Mouse (Mus musculus) adrenal gland, postnatal 25 days (tissue): ENCODE results near the gene Gspt1. TPM values are rescaled to one million over a fixed set of nuclear protein-coding genes. Genes with fewer than 3 reads are reported as not detected.
"Not testable (repeated sequence)": the region's sequence is repeated elsewhere in the genome, so short reads cannot be mapped to it uniquely, and the experiment has no call there.

Experiments
- DNase-seq: peaks from one replicate; pipeline ENCODE4 v3.0.0; 2021; ENCODE audit warnings: mixed read lengths
- long read RNA-seq: library from polyadenylated mRNA; stranded (forward); transcript quantifications from one replicate; pipeline ENCODE4 v2.0.0, GENCODE M21; 2021
- total RNA-seq: library from RNA; stranded (reverse); gene quantifications from 2 replicates; pipeline ENCODE4 v1.2.3, GENCODE M21; 2021

Gene Gspt1
- total RNA-seq: 131 and 177 TPM in 2 replicates
- long read RNA-seq, transcript Gspt1-205 (15 exons, 3,716 nt): minor isoform, 41 of 119 reads
- long read RNA-seq, transcript Gspt1-201 (15 exons, 2,898 nt): major isoform, 57 of 119 reads
- long read RNA-seq, partial matches to known transcripts: 15 of 119 reads
- long read RNA-seq, other reads (novel, unspliced or antisense): 5 of 119 reads

DNA sequence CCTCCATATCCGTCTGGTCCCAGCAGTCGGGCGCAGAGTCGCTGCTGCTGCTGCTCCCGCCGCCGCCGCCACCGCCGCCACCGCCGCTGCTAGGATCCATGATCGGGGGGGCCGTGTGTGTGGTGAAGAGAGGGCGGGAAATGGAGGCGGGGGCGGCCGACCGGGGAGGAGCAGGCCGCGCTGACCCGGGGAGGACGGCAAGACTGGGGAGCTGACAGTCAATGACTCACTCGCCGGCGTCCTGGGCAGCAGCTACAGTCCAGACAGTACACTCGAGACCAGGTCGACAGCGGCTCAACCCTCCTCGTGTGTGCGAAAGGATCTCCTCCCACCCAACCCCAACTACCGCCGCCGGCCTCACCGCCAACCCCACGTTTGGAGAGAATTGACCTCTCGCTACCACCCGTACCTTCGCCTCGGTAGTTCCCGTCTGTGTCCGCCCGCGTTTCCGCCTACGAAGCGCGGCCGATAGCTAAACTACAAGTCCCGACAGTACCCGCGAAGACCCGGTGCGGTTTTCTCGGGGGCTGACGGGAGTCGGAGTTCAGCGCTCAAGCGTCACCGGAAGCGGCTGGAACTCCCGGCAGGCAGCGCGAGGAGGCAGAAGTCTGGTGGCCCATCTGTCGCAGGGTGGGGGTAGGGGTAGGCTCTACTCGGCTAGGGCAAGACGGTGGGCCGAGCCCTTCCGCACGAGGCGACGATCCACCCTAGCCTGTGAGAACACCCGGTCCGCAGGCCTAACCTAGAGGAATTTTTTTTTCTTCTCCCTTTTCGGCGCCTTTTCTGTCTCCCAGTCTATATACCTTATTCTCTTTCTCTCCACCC lies at the start of gene Gspt1:
Gspt1 (minus strand) TSS at position 428 of the 825 bp plus-strand sequence.
- DNase-seq: peak; percentile 96

DNA sequence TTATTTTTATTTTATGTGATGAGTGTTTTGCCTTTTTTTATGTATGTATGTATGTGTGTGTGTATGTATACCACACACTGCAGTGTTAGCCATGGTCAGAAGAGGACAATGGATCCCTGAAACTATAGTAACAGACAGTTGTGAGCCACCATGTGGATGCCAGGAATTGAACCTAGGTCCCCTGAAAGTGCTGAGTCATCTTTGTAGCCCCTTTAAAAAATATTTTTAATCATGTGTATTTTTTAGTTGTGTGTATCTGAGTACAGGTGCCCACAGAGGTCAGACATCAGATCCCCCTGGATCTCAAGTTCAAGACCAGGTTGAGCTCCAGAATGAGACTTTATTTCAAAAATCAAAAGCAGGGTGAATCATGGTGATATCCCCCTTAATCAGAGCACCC lies 49.6 kb upstream of the Gspt1 start:
- no peak for DNase-seq

DNA sequence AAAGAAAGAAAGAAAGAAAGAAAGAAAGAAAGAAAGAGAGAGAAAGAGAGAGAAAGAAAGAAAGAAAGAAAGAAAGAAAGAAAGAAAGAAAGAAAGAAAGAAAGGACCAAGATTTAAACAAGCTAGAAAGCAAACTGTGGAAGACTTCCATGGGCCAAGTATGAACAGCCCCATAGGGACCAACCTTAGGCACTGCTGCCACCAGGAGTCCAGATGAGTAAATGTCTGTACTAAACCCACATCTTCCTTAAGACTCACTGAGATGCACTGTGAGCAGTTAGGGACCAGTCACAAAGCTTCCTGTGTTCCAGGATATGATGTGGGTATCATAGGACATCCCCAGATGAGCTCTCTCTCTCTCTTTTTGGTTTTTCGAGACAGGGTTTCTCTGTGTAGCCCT lies 43.6 kb upstream of the Gspt1 start:
- peak; percentile 22 for DNase-seq

DNA sequence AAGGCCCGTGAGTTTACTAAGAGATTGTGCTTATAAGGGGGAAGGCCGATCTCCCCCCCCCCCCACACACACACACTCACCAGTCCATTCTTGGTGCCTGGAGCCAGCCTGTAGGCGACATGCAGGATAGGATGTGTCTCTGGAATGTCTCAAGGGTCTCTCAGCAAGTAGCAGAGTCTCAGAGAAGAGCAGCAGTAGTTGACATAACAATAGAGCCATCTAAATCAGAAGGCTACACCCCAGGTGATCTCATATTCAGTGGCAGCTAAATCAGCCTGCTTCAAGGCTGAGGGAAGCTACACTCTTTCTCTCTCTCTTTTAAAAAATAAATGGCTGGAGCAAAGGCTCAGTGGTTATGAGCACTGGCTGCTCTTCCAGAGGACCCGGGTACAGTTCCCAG lies 41.5 kb upstream of the Gspt1 start:
- not testable (repeated sequence) for DNase-seq

DNA sequence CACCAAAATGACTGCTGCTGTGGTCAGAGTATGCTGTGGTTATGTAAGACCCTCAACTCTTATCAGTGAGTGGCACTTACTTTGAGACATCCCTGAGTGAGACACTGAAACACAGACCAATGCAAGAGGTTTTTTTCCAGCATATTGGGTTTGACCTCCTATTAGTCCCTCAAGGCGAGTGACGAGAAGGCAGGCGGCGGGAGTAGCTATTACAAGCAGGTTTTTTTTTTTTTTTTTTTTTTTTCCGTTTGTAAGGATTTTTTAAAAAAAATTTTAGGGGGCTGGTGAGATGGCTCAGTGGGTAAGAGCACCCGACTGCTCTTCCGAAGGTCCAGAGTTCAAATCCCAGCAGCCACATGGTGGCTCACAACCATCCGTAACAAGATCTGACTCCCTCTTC lies 34.7 kb upstream of the Gspt1 start:
- DNase-seq: not testable (repeated sequence)

DNA sequence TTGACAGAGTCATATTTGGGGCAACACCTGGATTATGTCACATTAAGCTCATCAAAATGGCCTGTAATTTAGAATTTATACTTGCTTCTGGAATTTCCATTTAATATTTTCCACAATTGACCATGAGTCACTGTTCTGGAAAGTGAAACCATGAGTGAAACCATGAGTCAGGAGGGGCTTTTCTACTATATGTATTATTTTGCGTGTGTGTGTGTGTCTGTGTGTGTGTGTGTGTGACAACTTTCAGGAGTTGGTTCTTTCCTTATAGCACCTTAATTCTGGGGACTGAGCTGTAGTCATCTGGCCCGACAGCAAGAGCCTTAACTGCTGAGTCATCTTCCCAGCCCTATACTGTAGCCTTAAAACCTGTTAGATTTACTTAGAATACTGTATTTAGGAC lies 31.8 kb upstream of the Gspt1 start:
- no peak for DNase-seq

DNA sequence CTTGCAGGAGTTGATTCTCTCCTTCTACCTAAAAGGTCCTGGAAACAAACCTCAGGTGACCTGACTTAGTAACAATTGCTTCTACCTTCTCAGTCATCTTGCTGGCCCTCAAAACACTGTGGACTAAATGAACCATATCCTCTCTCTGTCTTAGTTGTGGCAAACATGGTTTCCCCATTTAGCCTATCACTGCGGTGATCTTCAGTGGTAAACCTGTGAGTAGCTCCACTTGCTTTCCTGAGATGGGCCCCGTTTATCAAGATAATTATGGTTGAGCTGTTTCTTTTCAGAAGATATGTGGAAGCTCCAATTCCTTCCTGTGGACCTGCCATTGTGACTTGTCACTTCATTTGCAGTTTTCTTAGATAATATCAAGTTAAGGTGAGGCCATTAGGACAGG lies 30.8 kb upstream of the Gspt1 start:
- DNase-seq: no peak

DNA sequence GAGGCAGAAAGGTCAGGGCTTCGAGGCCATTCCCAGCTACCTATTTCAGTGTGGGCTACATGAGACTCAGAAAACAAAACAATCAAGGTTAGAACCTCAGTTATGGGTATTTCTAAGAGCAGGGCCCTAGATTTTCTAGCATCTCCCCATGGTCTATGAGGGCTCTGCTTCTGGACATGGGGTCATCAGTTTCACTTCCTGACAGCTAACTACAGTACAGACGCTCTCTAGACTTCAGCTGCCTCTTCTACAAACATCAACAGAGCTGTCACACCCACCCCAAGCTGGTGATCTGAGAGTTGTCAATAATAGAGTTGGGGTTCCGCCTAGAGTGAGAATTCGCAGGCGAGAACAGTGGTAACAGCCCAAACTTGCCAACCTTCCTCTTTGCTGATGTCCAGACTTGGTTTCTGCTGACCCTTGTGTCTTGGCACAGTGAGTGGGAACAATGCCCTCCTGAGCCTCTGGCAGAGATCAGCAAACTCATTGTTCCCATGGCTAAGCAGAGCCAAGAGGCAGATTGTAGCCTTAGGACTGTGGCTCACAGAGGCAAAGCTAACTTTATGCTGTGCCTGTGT lies 28.6 kb upstream of the Gspt1 start:
- DNase-seq: no peak

DNA sequence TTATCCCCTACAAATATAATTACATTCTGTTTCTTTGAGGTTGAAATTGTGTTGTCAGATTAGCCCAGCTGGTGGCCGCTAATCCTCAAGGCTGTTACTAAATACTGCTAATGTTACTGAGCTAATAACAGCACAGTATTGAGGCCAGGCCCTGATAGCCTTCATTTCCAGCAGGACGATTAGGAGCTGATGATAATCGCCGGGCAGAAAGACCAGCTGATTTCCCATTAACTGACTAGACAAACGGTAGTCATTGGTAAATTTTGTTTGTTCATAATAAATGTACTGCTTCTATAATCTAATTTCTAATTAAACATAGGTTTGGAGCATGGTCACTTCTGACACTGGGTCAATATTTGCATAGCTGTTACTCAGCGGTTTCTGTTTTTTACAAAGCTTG lies 24.7 kb upstream of the Gspt1 start:
- DNase-seq: no peak

DNA sequence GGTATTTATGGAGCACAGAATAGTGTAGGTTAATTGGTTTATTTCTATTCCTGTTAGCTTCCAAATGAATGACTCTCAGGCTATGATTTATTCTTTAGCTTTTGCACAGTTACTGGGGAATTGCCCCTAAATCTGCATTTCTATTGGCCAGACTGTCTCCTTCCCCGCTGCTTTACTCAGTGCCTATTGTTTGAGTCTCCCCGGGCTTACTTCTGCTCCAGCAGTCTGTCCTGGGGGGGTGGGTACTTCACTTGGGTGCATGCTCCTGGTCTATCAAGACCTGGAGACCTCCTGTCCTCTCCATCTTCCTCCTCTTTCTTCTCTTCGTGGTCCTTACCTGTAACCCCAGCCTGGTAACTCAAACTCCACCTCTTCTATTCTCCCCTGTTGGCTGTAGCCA lies 22.8 kb upstream of the Gspt1 start:
- no peak for DNase-seq

DNA sequence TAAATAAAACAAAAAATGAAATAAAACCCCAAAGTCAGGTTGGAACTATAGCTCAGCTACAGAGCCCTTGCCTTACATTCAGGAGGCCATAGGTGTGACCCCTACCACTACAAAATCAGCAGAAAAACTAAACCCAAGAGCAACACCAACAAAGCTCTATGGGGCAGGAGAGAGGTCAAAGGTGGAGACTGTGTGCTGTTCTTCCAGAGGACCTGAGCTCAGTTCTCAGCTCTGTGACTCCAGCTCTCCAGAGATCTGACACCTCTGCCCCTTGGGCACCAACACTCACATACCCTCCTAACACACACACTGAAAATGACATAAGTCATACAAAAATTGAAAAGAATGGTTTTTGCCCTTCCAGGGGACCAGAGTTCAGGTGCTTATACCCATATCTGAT lies 16.9 kb upstream of the Gspt1 start:
- no peak for DNase-seq

DNA sequence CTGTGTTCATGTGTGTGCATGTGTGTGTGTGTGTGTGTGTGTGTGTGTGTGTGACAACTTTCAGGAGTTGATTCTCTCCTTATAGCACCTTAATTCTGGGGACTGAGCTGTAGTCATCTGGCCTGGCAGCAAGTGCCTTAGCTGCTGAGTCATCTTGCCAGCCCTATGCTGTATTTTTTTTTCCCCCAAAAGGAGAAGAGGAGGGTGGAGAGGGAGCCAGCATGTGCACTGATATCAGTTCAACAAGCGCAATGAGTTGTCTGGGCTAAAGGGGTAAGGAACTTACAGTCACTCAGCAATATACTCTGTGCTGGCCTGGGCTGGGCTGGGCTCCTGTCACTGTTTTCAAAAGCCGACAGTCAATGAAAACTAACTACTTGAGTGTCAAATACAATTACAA lies 16.5 kb upstream of the Gspt1 start:
- DNase-seq: peak; percentile 2

DNA sequence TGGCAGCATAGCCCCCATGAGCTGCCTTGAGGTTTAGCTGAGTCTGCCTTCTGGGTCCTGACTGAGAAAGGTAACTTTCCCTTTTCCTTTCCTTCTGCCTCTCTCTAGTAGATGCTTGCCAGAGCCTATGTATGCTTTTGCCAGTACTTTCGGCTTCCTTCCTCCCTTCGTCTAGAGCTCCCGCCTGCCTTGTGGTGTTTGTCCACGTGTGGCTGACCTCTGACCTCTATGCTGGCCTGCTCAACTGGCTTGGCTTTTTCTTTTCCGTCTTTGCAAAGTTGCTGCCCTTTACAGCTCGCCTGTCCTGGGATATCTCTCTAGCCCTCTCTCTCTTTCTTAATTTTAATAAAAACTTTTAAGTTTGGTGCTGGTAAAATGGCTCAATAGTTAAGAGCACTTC lies 15.7 kb upstream of the Gspt1 start:
- DNase-seq: no peak

DNA sequence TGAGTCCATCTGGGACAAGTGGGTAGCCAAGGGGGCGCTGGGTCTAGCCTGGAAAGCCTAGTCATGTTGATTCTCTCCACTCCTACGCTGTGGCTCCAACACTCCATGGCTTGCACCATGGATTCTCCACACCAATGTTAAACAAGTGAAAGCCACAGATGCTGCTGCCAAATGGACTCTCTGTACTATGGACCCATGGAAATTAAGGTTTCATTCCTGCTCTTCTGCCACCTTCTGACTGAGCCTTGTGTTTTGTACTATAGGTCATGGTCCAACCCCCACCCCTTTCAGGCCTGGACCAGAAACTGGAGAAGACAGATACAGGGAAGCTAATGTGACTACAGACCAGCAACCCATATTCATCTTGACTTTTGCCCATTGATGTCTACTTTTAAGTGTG lies 12.4 kb upstream of the Gspt1 start:
- DNase-seq: no peak

DNA sequence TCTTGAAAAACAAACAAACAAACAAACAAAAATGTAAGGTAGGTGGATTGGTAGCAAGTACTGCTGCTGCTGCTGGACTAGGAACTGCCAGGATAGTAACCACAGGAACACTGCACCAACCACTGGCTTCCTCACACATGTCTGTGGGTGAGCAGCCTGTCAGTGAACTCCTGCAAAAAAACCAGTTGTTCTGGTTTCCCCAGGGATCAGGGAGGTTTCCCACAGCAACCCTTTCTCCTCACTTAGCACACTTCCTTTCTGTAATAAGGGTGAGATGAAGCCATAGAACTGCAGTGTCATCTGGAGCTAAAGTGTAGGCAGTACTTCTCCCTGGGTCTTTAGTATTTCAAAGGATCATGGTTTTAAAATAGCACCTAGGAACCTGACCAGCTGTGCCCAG lies 9.1 kb upstream of the Gspt1 start:
- no peak for DNase-seq

DNA sequence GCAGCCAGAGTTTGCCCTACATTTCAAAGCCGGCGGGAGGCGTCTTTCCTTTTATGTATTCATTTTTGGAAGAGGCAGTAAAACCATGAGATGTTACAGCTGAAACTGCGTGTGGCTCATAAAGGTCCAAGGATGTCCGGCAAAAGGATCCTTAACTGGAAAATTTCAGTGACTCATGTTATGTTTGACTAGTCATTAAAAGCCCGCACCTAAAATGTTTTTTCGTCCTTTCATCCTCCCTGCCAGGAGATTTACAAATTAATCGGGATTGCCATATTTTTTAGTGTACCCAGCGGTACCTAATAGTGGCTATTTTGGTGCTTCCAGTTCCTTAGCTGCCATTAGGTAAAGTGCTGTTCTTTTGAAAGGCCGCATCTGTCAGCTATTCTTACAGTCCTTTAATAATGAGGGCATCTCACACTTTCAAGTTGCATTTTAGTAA lies 619 bp upstream of the Gspt1 start:
- no peak for DNase-seq

DNA sequence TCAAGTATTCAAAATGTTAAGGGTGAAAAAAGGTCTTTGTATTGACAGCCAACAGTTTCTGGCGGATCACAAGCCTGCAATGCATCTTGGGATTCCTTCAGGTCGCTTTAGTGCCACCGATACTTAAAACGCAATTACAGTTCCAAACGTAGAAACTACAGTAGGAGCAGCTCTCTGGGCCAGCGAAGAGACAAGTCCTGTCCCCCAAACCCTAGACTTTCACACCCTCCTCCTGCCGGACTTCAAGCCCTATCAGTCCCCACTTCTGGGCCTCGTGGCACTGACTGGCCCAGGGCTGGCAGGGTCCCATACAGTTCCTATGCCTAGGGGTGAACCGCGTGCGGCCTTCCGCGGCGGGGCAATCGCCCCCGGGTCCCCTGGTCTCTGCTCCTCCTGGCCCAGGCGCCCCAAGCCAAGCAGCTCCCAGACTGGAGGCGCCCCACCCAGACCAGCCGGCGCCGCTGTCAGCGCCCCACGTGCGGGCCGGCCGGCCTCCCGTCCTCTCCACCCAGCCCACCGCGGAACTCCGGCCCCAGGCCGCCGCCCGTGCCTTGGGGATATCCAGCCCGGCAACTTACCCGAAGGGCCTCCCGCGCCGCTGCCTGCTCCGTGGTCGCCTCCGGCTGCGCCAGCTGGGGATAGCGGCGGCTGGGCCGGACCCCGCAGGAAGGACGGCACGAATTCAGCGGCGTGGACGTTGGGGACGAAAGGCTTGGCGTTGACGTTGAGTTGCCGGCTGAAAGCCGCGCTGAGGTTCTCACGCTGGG lies 877 bp downstream of the Gspt1 start:
- DNase-seq: peak; percentile 48

DNA sequence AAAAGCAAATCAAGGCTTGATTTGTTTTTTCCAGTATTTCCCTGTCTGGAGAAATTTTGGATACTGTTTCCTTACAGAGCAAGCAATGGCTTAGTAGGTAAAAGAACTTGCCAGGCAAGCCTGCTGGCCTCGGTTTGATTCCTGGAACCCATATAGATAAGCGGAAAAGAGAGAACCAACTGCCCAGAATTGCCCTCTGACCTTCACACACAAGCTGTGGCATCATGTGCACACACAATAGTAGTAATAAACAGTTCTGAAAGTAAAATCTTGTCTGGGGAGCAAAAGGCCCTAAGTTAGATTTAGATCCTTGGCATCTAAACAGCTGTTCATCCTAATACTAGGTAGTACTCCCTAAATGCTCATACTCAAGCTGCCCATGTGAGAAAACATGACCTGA lies 6.3 kb downstream of the Gspt1 start:
- no peak for DNase-seq

DNA sequence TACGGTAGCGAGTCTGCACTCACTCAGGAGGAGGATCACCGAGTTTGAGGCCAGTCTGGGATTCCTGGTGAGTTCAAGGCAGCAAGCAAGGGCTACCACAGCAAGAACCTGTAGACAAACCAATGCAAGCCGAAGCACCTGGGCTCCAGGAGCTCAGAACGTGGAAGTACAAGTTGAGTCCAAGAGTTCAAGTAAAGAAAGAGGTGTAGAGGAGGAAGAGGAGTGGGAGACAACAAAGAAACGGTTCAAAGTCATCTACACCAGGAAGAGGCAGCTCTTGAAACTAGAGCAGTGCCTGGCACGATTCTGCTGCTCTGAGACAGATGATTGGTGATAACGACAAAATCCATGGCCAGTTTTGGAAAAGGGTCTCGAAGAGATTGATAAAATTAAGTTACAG lies 8.4 kb downstream of the Gspt1 start:
- no peak for DNase-seq

DNA sequence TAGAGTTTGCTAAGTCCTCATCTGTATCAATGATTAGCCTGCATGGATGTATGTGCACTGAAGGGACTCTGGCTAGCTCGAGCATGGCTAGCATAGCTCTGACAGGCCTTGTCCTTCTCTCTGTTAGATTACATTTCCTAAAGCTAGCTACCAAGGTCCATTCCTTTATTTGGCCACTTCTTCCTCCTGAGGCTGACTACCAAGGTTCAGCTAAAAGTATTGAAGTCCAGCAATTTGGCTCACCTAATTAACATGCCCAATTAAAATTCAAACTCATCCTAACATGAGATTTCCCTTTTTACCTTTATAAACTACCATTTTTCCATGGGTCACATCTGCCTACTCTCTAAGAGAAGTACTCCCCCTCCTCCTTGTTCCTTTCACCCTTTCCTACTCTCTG lies 11.7 kb downstream of the Gspt1 start:
- no peak for DNase-seq

DNA sequence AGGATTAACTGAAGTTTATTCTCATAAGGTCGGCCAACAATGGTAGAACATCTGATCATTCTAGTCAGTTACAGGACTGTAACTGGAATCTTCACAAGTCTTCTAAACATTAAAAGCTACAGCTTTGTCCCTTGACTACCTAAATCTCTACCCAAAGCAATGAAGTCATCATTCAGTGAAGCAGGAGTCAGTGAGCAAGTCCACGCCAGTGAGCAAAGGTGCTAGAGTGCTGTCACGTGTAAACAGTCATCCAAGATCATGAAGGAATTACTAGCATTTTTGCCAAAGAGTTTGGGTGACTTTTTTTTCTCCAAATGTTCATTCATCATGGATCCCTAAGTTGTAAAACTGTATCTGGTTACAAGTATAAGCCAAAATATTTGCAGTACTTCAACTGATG lies 36.3 kb downstream of the Gspt1 start:
- DNase-seq: no peak

DNA sequence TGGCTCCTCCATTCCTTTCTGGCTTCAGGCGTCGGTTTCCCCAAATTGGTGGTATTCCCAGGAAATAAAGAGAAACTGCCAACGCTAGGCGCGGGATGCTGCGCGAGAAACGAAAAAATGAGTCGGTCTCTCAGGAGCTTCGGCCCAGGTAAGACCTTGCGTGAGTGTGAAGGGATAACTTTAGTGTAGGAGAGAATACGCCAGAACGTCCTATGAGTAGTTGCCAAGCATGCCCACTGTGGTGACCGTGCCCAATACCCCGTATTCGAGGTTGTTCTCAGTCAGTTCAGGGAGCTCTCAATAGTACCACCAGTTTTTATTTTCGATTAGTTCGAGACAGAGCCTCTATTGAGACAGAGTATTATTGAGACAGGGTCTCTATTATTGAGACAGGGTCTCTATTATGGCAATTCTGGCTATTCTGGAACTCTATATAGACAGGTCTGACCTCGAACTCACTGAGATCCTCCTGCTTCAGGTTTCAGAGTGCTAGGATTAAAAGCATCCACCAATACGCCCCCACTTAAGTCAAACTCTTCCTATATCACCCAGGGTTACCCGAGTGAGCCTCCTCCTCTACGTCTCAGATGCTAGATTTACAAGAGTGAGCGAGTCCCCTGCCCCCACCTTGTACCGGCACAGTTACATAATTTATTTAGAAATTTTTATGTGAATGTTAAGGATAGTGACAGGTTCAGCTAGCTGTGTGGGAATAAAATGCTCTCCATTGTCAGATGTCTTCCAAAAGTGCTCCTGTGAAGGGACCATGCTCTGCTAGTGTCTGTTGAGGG lies 50.3 kb downstream of the Gspt1 start:
- no peak for DNase-seq
